Mouse (Mus musculus): ENCODE measurements around the gene Sirt4.

GRCm38 (mm10) chr5:115436421-115437124 lies 48.0 kb downstream of the Sirt4 start:
- TF ChIP-seq POLR2A (IDR thresholded peaks at IDR 0.05; ENCODE audit: insufficient read depth, low read depth, low read length) (peak; percentile 90; the same call in 1 of the 2 replicates), CTCF (IDR thresholded peaks at IDR 0.05; ENCODE audit: insufficient read depth, low read depth, low read length) (no peak; the same call in 1 of the 2 replicates)

All from olfactory bulb, adult 2 months (tissue).